Mouse (Mus musculus) effector memory CD4-positive, alpha-beta T cell, adult 5 months (primary cell): ENCODE measurements around the gene Hes7. TPM values are rescaled to one million over a fixed set of nuclear protein-coding genes. Genes with fewer than 3 reads are reported as not detected.

Source experiments
- polyA plus RNA-seq: library from polyadenylated mRNA; unstranded; fragments of 100-300 nt; shearing (Covaris generic); gene quantifications from one replicate; pipeline ENCODE4 v1.2.1, GENCODE M21; 2017

Gene Hes7
- 0.41 TPM for polyA plus RNA-seq

DNA sequence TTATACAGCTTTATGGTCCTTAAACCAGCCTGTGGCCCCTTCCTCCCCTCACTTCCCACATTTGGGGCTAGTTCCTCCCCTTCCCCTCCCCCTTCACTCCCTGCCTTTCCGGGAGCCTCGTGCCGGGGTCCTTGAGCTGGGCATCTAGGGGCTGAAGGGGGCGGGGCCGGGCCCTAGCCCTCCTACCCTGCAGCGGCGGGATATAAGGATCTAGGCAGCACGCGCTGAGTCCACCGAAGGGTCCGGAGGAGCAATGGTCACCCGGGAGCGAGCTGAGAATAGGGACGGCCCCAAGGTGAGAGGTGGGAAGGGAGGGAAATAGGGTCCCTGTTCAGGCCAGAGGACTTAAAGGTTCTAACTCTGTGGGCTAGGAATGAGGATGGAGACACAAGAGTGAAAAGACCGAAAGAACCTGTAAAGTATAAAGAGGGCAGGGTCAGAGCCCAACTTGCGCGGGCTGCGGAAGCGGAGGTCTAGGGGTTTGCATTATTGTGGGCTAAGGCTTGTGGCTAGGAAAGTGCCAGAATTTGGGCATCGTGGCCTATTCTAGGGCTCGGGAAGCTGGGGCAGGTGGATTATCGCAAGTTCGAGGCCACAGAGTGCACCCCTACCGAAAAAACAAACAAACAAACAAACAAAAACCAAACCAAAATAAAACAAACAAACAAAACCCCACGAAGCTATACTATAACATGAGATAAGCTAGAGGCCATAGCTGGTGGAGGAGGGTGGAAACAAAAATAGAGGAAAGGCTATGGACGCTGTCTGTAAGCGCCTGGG is at the start of gene Hes7:
TSS of gene Hes7 (plus strand) at position 184 of the 780 bp plus-strand sequence.

DNA sequence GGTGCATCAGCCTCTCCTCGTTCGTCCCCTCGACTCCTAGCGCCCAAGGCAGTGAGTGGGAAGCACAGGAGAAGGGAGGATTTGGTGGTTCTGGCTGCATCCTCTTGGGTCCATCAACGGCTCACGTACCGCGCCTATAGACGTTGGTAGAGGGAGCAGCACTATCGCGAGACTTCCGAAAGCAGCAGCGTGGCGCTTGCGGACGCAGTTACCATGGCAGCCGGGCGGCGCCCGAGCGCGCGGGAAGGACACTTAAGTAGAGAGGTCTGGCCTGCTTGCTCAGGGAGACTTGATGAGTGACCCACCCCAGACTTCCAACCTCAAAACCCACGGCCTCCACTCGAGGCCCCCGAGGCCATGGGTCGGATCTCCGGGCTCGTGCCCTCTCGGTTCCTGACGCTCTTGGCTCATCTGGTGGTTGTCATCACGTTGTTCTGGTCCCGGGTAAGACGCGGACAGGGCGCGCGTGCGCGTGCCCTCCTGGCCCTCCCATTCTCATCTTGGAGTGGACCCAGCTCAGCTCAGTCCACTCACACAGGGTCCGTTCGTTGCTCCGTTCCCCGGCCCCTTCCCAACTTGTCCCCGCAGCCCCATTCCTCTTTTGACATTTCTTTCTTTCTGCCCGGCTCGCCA is 49.5 kb upstream of the Hes7 start, which contains the start of gene Tmem107:
TSS of gene Tmem107 (plus strand) at position 217 of the 633 bp plus-strand sequence.

DNA sequence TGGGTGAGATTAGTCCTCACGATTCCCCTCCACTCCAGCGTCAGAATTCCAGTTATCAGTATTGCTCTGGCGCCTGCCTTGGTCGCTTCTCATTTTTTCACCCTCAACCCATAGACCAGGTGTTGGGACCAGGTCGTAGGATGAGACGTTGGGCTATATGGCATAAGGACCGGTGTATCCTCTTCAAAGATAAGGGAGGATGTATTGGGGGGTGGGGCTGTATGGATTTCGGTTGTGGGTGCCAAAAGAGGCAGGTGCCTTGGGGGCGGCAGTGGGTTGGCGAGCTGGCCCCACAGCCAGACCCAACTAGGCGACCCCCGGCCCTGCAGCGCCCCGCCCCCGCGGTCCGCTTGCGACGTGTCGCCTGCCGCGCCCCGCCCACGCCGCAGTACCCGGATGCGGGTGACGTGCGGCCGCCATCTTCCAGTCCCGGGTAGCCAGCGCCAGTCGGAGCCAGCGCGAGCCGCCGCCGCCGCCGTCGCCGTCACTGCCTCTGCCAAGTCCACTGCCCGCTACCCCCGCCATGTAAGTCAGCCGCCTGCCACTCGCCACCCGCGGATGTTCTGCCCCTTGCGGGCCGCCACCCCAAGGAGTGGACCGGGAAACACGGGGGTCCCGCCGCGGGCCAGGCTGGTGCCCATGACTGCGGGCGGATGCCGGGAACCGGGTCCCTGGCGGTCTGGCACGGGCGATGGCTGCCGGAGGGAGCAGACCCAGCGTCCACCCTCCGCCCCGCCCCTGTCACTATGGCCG is 31.9 kb upstream of the Hes7 start, which contains the start of gene Vamp2:
TSS of gene Vamp2 (plus strand) at position 388 of the 753 bp plus-strand sequence.

DNA sequence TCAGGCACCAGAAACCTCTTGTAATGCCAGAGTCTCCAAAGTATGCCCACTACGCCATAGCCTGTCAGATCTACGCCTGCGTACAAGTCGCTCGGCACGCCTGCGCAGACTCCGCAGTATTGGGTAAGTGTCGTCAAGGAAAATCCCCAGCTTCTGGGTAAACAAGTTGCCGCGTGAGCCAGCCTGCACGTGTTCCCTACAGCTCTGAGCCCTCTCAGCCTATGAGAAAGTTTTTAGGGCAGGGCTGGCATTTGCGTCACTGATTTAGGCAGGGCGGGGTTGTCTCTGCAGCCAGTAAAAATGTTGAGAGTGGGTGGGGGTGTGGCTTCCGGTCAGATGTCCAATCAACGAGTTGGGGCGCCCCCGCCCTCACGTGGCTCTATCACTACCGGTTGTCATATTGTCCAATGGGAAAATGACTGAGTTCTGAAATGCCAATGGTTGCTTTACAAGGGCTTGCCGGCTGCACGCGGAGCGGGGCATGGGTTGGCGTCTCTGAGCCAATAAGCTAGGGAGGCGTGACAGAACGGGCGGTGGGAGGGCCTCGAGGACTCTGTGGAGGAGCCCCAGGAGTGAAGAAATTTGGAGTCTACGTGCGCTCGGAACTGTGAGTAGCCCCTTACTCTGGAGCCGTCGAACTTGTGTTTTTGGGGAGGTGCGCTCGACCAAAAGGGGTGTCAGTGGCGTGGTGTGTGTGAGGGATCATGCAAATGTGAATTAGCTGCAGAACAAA is 25.3 kb upstream of the Hes7 start, which contains the start of gene Per1:
TSS of gene Per1 (plus strand) at position 521 of the 733 bp plus-strand sequence.

DNA sequence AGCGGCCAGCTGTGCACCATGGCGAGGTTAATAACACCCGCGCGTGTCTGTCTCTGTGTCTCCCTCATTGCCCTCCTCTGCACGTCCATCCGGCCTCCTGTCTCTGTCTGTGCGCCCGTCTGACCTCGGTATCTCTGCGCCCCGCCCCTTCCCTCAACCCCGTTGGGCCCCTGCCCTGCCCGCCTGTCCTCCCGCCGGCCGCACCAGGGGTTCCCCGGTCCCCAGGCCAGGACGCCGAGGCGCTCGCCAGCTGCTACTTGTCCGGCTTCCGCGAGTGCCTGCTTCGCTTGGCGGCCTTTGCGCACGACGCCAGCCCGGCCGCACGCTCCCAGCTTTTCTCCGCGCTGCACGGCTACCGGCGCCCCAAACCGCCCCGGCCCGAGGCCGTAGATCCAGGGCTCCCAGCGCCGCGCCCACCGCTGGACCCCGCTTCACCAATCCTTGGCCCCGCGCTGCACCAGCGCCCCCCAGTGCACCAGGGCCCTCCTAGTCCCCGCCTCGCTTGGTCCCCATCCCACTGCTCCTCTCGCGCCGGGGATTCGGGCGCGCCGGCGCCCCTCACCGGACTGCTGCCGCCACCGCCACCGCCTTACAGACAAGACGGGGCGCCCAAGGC is 2.2 kb downstream of the Hes7 start, which contains the start of gene 9130213A22Rik:
TSS of gene 9130213A22Rik (minus strand) at position 254 of the 616 bp plus-strand sequence.

DNA sequence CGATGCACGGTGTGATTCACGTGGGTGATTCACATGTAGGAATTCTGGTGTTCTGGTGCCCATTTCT is 5.5 kb downstream of the Hes7 start, which contains the start of gene Aloxe3:
TSS of gene Aloxe3 (plus strand) at position 45 of the 67 bp plus-strand sequence.

DNA sequence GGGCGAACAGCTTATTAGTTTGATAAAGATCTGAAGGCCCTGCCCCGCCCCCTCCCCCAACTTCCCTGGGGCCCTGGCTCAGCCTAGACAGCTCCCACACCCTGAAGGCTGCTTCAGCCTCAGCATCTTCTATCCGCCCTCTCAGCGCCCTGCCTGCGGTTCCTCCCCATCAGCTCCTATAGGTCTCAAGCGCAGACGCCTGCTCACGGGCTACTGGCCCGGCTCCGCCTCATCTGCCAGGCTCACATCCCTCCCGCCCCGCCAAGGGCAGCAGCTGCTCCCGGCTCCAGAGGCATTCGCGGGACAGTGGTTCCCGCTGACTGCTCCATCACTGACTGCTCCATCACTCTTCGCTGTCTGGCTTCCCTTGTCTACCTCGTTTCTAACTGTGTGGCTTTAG is 36.6 kb downstream of the Hes7 start, which contains the start of gene Alox12b:
TSS of gene Alox12b (plus strand) at position 190 of the 400 bp plus-strand sequence.

Other genes starting within 250 kb of the Hes7 start
- gene Ndel1, start 248.5 kb upstream of the Hes7 start, polyA plus RNA-seq = 167 TPM
- gene Rnf222, start 231.9 kb upstream of the Hes7 start, polyA plus RNA-seq = not detected
- 834 TPM for gene Rpl26, start 218.8 kb upstream of the Hes7 start, polyA plus RNA-seq
- gene Odf4, start 193.3 kb upstream of the Hes7 start, polyA plus RNA-seq = not detected
- not detected for gene Arhgef15, start 162.9 kb upstream of the Hes7 start, polyA plus RNA-seq
- 4.2 TPM for gene Slc25a35, start 152.3 kb upstream of the Hes7 start, polyA plus RNA-seq
- 8.2 TPM for gene Rangrf, start 145.2 kb upstream of the Hes7 start, polyA plus RNA-seq
- 2.6 TPM for gene Pfas, start 111.9 kb upstream of the Hes7 start, polyA plus RNA-seq
- gene Ctc1, start 104.5 kb upstream of the Hes7 start, polyA plus RNA-seq = 15.3 TPM
- 0.87 TPM for gene Aurkb, start 74.8 kb upstream of the Hes7 start, polyA plus RNA-seq
- 6.9 TPM for gene Borcs6, start 60.7 kb upstream of the Hes7 start, polyA plus RNA-seq
- 6.6 TPM for gene Tmem107, start 49.6 kb upstream of the Hes7 start, polyA plus RNA-seq
- gene Vamp2, start 31.9 kb upstream of the Hes7 start, polyA plus RNA-seq = 282 TPM
- 136 TPM for gene Per1, start 25.2 kb upstream of the Hes7 start, polyA plus RNA-seq
- gene 9130213A22Rik, start 2.2 kb downstream of the Hes7 start, polyA plus RNA-seq = not detected
- 0.36 TPM for gene Aloxe3, start 5.5 kb downstream of the Hes7 start, polyA plus RNA-seq
- gene Alox12b, start 36.6 kb downstream of the Hes7 start, polyA plus RNA-seq = not detected
- 0.80 TPM for gene Alox8, start 77.4 kb downstream of the Hes7 start, polyA plus RNA-seq
- not detected for gene Gucy2e, start 116.6 kb downstream of the Hes7 start, polyA plus RNA-seq
- 9.3 TPM for gene Cntrob, start 203.4 kb downstream of the Hes7 start, polyA plus RNA-seq
- gene Trappc1, start 203.6 kb downstream of the Hes7 start, polyA plus RNA-seq = 44.3 TPM
- 1.2 TPM for gene Kcnab3, start 205.9 kb downstream of the Hes7 start, polyA plus RNA-seq
- gene Rnf227, start 220.1 kb downstream of the Hes7 start, polyA plus RNA-seq = 2.1 TPM
- gene Chd3, start 249.0 kb downstream of the Hes7 start, polyA plus RNA-seq = 74.2 TPM